Mouse (Mus musculus): ENCODE measurements around the gene 9530068E07Rik. TPM values are rescaled to one million over a fixed set of nuclear protein-coding genes. Genes with fewer than 3 reads are reported as not detected.
"Not testable (repeated sequence)": the region's sequence is repeated elsewhere in the genome, so short reads cannot be mapped to it uniquely, and the experiment has no call there.

Gene 9530068E07Rik
- polyA plus RNA-seq, 1 experiment: 79.1 TPM

DNA sequence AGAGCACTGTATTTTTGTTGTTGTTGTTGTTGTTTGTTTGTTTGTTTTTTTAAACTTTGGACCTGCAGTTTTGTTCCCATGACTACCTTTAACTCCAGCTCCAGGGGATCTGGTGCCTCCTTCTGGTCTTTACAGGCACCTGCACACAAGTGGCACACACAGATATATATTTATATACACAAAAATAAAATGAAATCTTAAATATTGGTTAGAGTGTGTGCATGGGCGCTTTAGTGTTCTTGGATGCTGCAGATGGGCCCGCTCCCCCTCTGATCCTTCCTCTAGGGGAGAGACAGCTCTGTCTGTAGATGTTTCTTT is 26.1 kb upstream of the 9530068E07Rik start:
- peaks cover 6% of the 10 kb centered on the region; the same call in 1 of the 2 replicates for H3K4me1 ChIP-seq (ENCODE audit: control insufficient read depth, insufficient read depth, low read length)
- no peak overlapping the region for H3K27ac ChIP-seq (ENCODE audit: insufficient read depth, low read length)
- TF ChIP-seq POLR2A (IDR thresholded peaks at IDR 0.05; ENCODE audit: extremely low read depth, insufficient read depth, low read length) (no peak), CTCF (IDR thresholded peaks at IDR 0.05; ENCODE audit: extremely low read depth, insufficient read depth, low read length) (no peak)
- no peak overlapping the region for H3K4me3 ChIP-seq (ENCODE audit: insufficient read depth, low read length)

DNA sequence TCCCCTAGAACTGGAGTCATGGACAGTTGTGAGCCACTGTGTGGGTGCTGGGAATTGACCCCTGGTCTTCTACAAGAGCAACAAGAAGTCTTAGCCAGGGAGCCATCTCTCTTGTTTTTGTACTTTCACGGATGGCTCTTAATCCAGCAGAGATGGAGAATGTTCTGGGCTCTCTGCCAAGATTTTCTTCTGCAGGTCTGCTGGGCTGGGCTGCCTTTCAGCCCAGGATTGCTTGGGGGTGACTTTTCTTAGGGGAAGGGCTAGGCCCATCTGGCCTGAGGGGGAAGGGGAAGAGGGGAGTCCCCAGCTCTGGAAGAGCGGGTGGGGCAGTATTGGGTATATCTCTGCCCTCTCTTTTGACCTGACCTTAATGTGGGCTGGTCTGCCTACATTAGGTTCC is 25.7 kb upstream of the 9530068E07Rik start:
- H3K4me3 ChIP-seq (ENCODE audit: insufficient read depth, low read length): no peak overlapping the region
- H3K27ac ChIP-seq (ENCODE audit: insufficient read depth, low read length): no peak overlapping the region
- TF ChIP-seq CTCF (IDR thresholded peaks at IDR 0.05; ENCODE audit: extremely low read depth, insufficient read depth, low read length): no peak
- no peak for TF ChIP-seq POLR2A (IDR thresholded peaks at IDR 0.05; ENCODE audit: extremely low read depth, insufficient read depth, low read length)
- H3K4me1 ChIP-seq (ENCODE audit: control insufficient read depth, insufficient read depth, low read length): peaks cover 4% of the 10 kb centered on the region; the same call in 1 of the 2 replicates

DNA sequence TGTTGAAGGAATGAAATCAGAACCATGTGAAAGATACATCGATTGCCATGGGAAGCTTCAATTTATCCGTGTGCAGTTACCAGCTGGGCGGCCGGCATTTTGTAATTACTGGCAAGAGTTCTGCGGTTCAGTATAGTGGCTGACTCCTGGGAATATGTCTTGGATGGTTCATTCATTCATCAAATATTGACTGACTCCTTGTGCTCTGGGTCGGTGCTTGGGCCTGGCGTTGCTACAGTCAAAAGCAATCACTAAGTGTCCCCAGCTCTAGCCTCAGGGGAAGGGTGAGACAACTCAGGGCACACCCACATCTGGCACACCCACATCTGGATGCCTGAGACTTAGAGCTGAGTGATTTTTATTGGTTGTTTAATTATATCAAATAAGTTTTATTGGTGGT is 22.4 kb upstream of the 9530068E07Rik start:
- TF ChIP-seq POLR2A (IDR thresholded peaks at IDR 0.05; ENCODE audit: extremely low read depth, insufficient read depth, low read length) (no peak), CTCF (IDR thresholded peaks at IDR 0.05; ENCODE audit: extremely low read depth, insufficient read depth, low read length) (no peak)

DNA sequence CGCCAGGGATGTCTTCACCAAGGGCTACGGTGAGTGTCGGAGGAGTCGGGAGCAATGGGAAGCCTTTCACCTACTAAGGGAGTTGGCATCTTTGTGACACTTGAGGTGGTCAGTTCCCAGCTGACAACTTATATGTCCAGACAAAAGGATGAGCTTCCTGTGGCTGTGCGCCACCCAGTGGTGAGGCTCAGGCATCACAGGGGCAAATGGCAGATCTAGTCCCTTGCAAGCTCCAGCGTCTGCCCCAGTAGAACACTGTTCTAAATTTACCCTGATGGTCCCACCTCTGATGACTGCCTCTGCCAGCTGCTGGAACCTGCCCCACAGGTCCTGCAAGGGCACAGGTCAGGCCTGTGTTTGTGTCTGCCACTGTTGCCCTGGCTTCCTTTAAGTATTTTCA is 21.9 kb upstream of the 9530068E07Rik start:
- 0 out of 2 replicates have a peak, but pooled peaks cover 3% of the 10 kb centered on the region for H3K4me1 ChIP-seq (ENCODE audit: control insufficient read depth, insufficient read depth, low read length)
- H3K27ac ChIP-seq (ENCODE audit: insufficient read depth, low read length): no peak overlapping the region
- TF ChIP-seq POLR2A (IDR thresholded peaks at IDR 0.05; ENCODE audit: extremely low read depth, insufficient read depth, low read length): no peak
- TF ChIP-seq CTCF (IDR thresholded peaks at IDR 0.05; ENCODE audit: extremely low read depth, insufficient read depth, low read length): peak; percentile 80
- no peak overlapping the region for H3K4me3 ChIP-seq (ENCODE audit: insufficient read depth, low read length)

More for the DNA sequence above, 22.4 kb upstream of the 9530068E07Rik start:
- H3K27ac ChIP-seq (ENCODE audit: insufficient read depth, low read length): no peak overlapping the region
- H3K4me1 ChIP-seq (ENCODE audit: control insufficient read depth, insufficient read depth, low read length): 0 out of 2 replicates have a peak, but pooled peaks cover 3% of the 10 kb centered on the region
- H3K4me3 ChIP-seq (ENCODE audit: insufficient read depth, low read length): no peak overlapping the region

DNA sequence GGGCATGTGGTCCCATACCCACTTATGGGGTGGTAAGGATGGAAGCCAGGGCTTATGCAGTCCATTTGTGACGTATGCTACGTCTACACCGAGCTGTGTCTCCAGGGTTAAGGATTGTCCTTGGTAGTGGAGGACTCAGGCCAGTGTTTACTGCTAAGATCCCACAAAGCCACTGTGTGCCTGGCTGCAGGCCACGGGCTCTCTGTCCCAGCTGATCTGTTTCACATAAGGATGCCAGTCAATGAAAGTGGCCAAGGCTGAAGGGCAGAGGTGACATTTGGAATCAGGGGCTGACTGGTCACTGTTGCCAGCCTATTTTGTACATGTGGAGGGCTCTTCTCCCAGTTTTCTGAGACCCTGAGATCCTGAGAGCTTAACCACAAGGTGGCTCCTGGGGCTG is 18.6 kb upstream of the 9530068E07Rik start:
- Histone ChIP-seq H3K4me3 (ENCODE audit: insufficient read depth, low read length) (no peak overlapping the region), H3K4me1 (ENCODE audit: control insufficient read depth, insufficient read depth, low read length) (no peaks in the 10 kb centered on the region), H3K27ac (ENCODE audit: insufficient read depth, low read length) (no peak overlapping the region)
- TF ChIP-seq POLR2A (IDR thresholded peaks at IDR 0.05; ENCODE audit: extremely low read depth, insufficient read depth, low read length): no peak
- no peak for TF ChIP-seq CTCF (IDR thresholded peaks at IDR 0.05; ENCODE audit: extremely low read depth, insufficient read depth, low read length)

DNA sequence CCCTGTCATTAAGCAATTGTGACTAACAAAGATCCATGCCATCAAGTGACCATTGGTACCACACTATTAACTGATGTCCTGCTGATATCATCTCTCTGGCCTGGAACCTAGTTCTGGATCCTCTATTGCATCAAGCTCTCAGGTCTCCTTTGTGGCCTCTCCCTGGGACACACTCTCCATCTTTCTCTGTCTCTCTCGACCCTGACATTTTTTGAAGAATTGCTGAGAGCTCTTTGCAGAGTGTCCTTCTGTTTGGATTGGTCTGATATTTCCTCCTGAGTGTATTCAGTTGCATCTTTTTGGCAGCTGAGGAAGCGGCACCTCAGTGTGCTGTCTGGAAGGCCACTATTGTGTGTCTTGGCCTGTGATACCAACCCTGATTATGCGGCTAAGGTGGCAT is 17.0 kb upstream of the 9530068E07Rik start:
- TF ChIP-seq CTCF (IDR thresholded peaks at IDR 0.05; ENCODE audit: extremely low read depth, insufficient read depth, low read length): no peak
- TF ChIP-seq POLR2A (IDR thresholded peaks at IDR 0.05; ENCODE audit: extremely low read depth, insufficient read depth, low read length): no peak
- H3K4me3 ChIP-seq (ENCODE audit: insufficient read depth, low read length): no peak overlapping the region
- no peak overlapping the region for H3K27ac ChIP-seq (ENCODE audit: insufficient read depth, low read length)
- H3K4me1 ChIP-seq (ENCODE audit: control insufficient read depth, insufficient read depth, low read length): no peaks in the 10 kb centered on the region

DNA sequence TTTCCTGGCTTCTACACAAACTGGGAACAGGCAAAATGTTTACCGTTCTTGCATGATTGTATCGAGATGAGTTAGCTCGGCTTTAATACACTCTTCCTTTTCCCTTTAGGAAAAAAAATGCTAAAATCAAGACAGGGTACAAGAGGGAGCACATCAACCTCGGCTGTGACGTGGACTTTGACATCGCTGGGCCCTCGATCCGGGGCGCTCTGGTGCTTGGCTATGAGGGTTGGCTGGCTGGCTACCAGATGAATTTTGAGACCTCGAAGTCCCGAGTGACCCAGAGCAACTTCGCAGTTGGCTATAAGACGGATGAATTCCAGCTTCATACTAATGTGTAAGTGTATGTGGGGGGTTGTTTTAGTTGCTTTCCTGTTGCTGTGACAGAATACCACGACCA is 12.5 kb upstream of the 9530068E07Rik start:
- H3K4me3 ChIP-seq (ENCODE audit: insufficient read depth, low read length): no peak overlapping the region

DNA sequence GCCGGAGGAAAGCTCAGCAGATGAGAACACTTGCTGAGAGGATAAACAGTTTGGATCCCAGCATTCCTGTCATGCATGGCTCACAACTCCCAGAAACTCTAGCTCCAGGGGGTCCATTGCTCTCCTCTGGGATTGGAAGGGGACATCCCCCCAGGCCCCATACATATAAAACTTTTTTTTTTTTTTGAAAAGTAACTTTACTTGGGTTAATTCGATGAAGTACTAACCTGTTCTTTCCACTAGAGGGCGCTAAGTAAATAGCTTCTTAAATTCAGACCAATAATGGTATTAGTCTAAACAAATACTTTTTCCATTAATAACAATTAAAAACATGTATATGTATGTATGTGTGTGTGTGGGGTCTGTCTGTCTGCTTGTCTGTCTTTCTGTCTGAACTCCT is 11.6 kb upstream of the 9530068E07Rik start:
- TF ChIP-seq CTCF (IDR thresholded peaks at IDR 0.05; ENCODE audit: extremely low read depth, insufficient read depth, low read length) (no peak), POLR2A (IDR thresholded peaks at IDR 0.05; ENCODE audit: extremely low read depth, insufficient read depth, low read length) (no peak)

More for the DNA sequence above, 12.5 kb upstream of the 9530068E07Rik start:
- TF ChIP-seq CTCF (IDR thresholded peaks at IDR 0.05; ENCODE audit: extremely low read depth, insufficient read depth, low read length) (no peak), POLR2A (IDR thresholded peaks at IDR 0.05; ENCODE audit: extremely low read depth, insufficient read depth, low read length) (no peak)
- Histone ChIP-seq H3K4me1 (ENCODE audit: control insufficient read depth, insufficient read depth, low read length) (no peaks in the 10 kb centered on the region), H3K27ac (ENCODE audit: insufficient read depth, low read length) (no peak overlapping the region)

DNA sequence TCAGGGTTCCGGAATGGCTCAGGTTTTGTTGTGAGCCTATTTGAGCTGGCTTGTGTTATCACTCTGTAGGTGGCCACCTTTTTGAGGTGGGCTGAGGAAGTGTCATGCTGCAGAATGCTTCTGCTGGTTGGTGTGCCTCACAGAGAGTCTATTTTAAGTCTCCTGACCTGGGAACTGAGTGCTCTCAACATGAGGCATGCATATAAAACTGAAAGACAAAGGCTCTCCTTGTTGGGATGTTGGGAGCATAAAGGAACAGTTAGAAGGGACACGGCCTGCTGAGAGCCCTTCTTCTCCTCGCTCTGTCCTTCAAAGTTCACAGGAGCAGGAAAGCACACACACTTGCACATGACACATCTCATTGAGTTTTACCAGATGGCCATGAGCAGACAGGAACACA is 9.3 kb upstream of the 9530068E07Rik start:
- Histone ChIP-seq H3K27ac (ENCODE audit: insufficient read depth, low read length) (no peak overlapping the region), H3K4me1 (ENCODE audit: control insufficient read depth, insufficient read depth, low read length) (no peaks in the 10 kb centered on the region), H3K4me3 (ENCODE audit: insufficient read depth, low read length) (no peak overlapping the region)
- TF ChIP-seq POLR2A (IDR thresholded peaks at IDR 0.05; ENCODE audit: extremely low read depth, insufficient read depth, low read length) (no peak), CTCF (IDR thresholded peaks at IDR 0.05; ENCODE audit: extremely low read depth, insufficient read depth, low read length) (no peak)

More for the DNA sequence above, 11.6 kb upstream of the 9530068E07Rik start:
- Histone ChIP-seq H3K4me3 (ENCODE audit: insufficient read depth, low read length) (no peak overlapping the region), H3K27ac (ENCODE audit: insufficient read depth, low read length) (no peak overlapping the region), H3K4me1 (ENCODE audit: control insufficient read depth, insufficient read depth, low read length) (no peaks in the 10 kb centered on the region)

DNA sequence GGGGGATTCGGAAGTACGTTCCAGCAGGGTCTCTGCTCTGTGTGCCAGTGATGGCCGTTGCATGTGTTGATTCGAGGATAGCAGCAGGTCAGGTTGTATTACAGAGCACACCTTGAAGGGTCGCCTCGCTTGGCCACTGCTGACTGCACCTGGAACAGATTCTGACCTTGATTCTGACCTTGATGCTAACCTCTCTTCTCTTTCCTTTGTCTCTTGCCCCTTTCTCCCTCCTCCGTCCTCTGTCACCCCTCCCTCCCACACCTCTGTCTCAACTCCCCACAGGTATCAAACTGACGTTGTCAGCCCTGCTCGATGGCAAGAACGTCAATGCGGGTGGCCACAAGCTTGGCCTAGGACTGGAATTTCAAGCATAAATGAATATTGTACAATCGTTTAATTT is 8.1 kb upstream of the 9530068E07Rik start:
- no peak overlapping the region for H3K27ac ChIP-seq (ENCODE audit: insufficient read depth, low read length)
- no peak overlapping the region for H3K4me3 ChIP-seq (ENCODE audit: insufficient read depth, low read length)
- TF ChIP-seq CTCF (IDR thresholded peaks at IDR 0.05; ENCODE audit: extremely low read depth, insufficient read depth, low read length): no peak
- TF ChIP-seq POLR2A (IDR thresholded peaks at IDR 0.05; ENCODE audit: extremely low read depth, insufficient read depth, low read length): no peak
- no peaks in the 10 kb centered on the region for H3K4me1 ChIP-seq (ENCODE audit: control insufficient read depth, insufficient read depth, low read length)

DNA sequence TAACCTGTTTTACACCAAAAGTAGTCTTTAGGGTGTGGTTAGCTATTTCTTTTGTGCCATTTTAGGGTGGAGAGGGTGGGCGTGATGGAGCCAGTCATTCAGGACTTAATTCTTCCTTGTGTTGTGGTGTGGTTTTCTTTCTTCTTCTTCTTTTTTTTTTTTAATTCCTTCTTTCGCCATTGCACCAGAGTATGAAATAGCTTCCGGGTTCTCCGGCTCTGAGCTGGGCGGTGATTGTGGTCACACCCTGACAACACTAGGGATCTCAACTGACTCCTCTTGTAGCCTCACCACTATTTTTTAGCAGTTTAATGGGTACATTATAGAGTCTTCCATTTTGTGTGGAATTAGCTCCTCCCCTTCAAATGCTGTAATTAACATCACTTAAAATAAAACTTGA is 7.2 kb upstream of the 9530068E07Rik start:
- H3K27ac ChIP-seq (ENCODE audit: insufficient read depth, low read length); H3K4me1 ChIP-seq (ENCODE audit: control insufficient read depth, insufficient read depth, low read length); H3K4me3 ChIP-seq (ENCODE audit: insufficient read depth, low read length): not testable (repeated sequence)
